Mouse (Mus musculus) liver, postnatal 0 days (tissue): ENCODE data around the gene Tm4sf20. TPM values are rescaled to one million over a fixed set of nuclear protein-coding genes. Genes with fewer than 3 reads are reported as not detected.

Experiments
- ATAC-seq: fragments of 200-750 bp; cut with Nextera tagmentation; 2 replicates; pipeline ENCODE4 v1.8.0; 2017; ENCODE audit warnings: mild to moderate bottlenecking, moderate library complexity
- DNase-seq: peaks from one replicate; pipeline ENCODE4 v3.0.0-alpha.2; 2016
- H3K27ac ChIP-seq: fragments of 300-500 bp; sonication (generic); 2 replicates; pipeline ENCODE4 v1.5.1; 2014; ENCODE audit warnings: antibody characterized with exemption, moderate library complexity, mild to moderate bottlenecking, low read depth
- H3K27me3 ChIP-seq: fragments of 300-500 bp; sonication (generic); 2 replicates; pipeline ENCODE4 v1.6.1; 2014; ENCODE audit warnings: low read length, control low read depth, mixed read lengths; ENCODE audit not compliant: insufficient read depth
- H3K36me3 ChIP-seq: fragments of 300-500 bp; sonication (generic); replicated peaks from 2 replicates; pipeline ENCODE4 v1.6.1; 2014; ENCODE audit warnings: mild to moderate bottlenecking, control low read depth, low read length, moderate library complexity, mixed read lengths; ENCODE audit not compliant: insufficient read depth
- H3K4me1 ChIP-seq: fragments of 300-500 bp; sonication (generic); 2 replicates; pipeline ENCODE4 v1.6.1; 2014; ENCODE audit warnings: antibody characterized with exemption, mild to moderate bottlenecking, control low read depth; ENCODE audit not compliant: insufficient read depth
- H3K4me2 ChIP-seq: fragments of 300-500 bp; sonication (generic); 2 replicates; pipeline ENCODE4 v1.6.1; 2014; ENCODE audit warnings: low read depth, mild to moderate bottlenecking, low read length, moderate library complexity, mixed read lengths
- H3K4me3 ChIP-seq: fragments of 300-500 bp; sonication (generic); 2 replicates; pipeline ENCODE4 v1.5.1; 2014; ENCODE audit warnings: low read depth, low read length
- H3K9ac ChIP-seq: fragments of 300-500 bp; sonication (generic); replicated peaks from 2 replicates; pipeline ENCODE4 v1.6.1; 2014; ENCODE audit warnings: mild to moderate bottlenecking, moderate library complexity
- H3K9me3 ChIP-seq: fragments of 300-500 bp; sonication (generic); 2 replicates; pipeline ENCODE4 v1.6.1; 2016; ENCODE audit warnings: mild to moderate bottlenecking, control low read depth, low read length, mixed read lengths
- CTCF ChIP-seq: sonication (generic); IDR thresholded peaks from 2 replicates; pipeline ENCODE4 v1.5.1; 2016; ENCODE audit warnings: antibody characterized with exemption, low read depth
- EP300 ChIP-seq: IDR thresholded peaks from 2 replicates; pipeline ENCODE4 v1.6.1; 2016; ENCODE audit warnings: antibody characterized with exemption, low read depth, mild to moderate bottlenecking
- WGBS: fragments of 180-500 bp; shearing (Covaris S2); extraction: QIAGEN DNeasy Blood & Tissue Kit; methylation state at CpG from one replicate; pipeline ENCODE4 v1.1.7; 2014; ENCODE audit not compliant: insufficient replicate concordance; 5-methylcytosine and 5-hydroxymethylcytosine counted together
- polyA plus RNA-seq: library from polyadenylated mRNA; unstranded; fragments of >200 nt; fragmentation: Nextera tagmentation; extraction: Ambion mirVana; gene quantifications from 2 replicates; pipeline ENCODE4 v1.2.1, GENCODE M21; 2015

Gene Tm4sf20
- polyA plus RNA-seq, 1 experiment from 2014 or later: not detected

- Histone ChIP-seq H3K9me3 (no peaks in the 10 kb centered on the region), H3K36me3 (no peaks in the 10 kb centered on the region), H3K27ac (no peak overlapping the region), H3K27me3 (no peaks in the 10 kb centered on the region), H3K4me3 (no peak overlapping the region), H3K9ac (no peak overlapping the region), H3K4me2 (no peak overlapping the region), H3K4me1 (no peaks in the 10 kb centered on the region)
- ATAC-seq (no peak), DNase-seq (no peak)
- no peak for TF ChIP-seq EP300
- TF ChIP-seq CTCF: no peak
- 80% methylated on average over 4 of the region's 4 CpGs for WGBS
Measured at GRCm38 (mm10) chr1:82772428-82772827, 4.2 kb upstream of the Tm4sf20 start.

- no peak within 1 kb of the TSS for H3K4me3 ChIP-seq
- H3K27me3 ChIP-seq: no peaks in the 10 kb centered on the region
- H3K27ac ChIP-seq: no peak within 1 kb of the TSS
- H3K4me2 ChIP-seq: no peak within 1 kb of the TSS
- ATAC-seq (no peak; the same call in 1 of the 2 replicates), DNase-seq (no peak)
- no peaks in the 10 kb centered on the region for H3K36me3 ChIP-seq
- no peak within 1 kb of the TSS for H3K9ac ChIP-seq
- no peaks in the 10 kb centered on the region for H3K4me1 ChIP-seq
- 73% methylated on average over 15 of the region's 15 CpGs for WGBS
- no peaks in the 10 kb centered on the region for H3K9me3 ChIP-seq
- TF ChIP-seq EP300 (no peak), CTCF (no peak)
Measured at GRCm38 (mm10) chr1:82771022-82771586, 2.8 kb upstream of the Tm4sf20 start, which contains the start of gene Gm47791. Gene Gm47791 (minus strand): TSS chr1:82771243.

GRCm38 (mm10) chr1:82766641-82767040, 1.6 kb downstream of the Tm4sf20 start:
- H3K27ac ChIP-seq: no peak overlapping the region
- no peak for ATAC-seq
- TF ChIP-seq CTCF (no peak), EP300 (no peak)
- H3K9me3 ChIP-seq: no peaks in the 10 kb centered on the region
- H3K9ac ChIP-seq: no peak overlapping the region
- no peaks in the 10 kb centered on the region for H3K27me3 ChIP-seq
- 75% methylated on average over 4 of the region's 4 CpGs for WGBS
- H3K36me3 ChIP-seq: peaks cover 2% of the 10 kb centered on the region; the same call in 1 of the 2 replicates
- no peaks in the 10 kb centered on the region for H3K4me1 ChIP-seq
- DNase-seq: no peak
- H3K4me3 ChIP-seq: no peak overlapping the region
- H3K4me2 ChIP-seq: no peak overlapping the region

GRCm38 (mm10) chr1:82766227-82766626, 2.0 kb downstream of the Tm4sf20 start:
- no peaks in the 10 kb centered on the region for H3K4me1 ChIP-seq
- peaks cover 3% of the 10 kb centered on the region; the same call in 1 of the 2 replicates for H3K36me3 ChIP-seq
- H3K9ac ChIP-seq: no peak overlapping the region
- H3K4me3 ChIP-seq: no peak overlapping the region
- DNase-seq (no peak), ATAC-seq (no peak)
- WGBS: 74% methylated on average over 1 of the region's 1 CpGs
- H3K4me2 ChIP-seq: no peak overlapping the region
- no peak overlapping the region for H3K27ac ChIP-seq
- H3K9me3 ChIP-seq: no peaks in the 10 kb centered on the region
- H3K27me3 ChIP-seq: no peaks in the 10 kb centered on the region
- TF ChIP-seq EP300 (no peak), CTCF (no peak)

GRCm38 (mm10) chr1:82762274-82762673, 6.0 kb downstream of the Tm4sf20 start:
- no peak for DNase-seq
- WGBS: 77% methylated on average over 1 of the region's 1 CpGs
- no peak for ATAC-seq
- no peaks in the 10 kb centered on the region for H3K9me3 ChIP-seq
- peaks cover 3% of the 10 kb centered on the region; the same call in 1 of the 2 replicates for H3K36me3 ChIP-seq
- no peak overlapping the region for H3K9ac ChIP-seq
- H3K27me3 ChIP-seq: no peaks in the 10 kb centered on the region
- TF ChIP-seq CTCF (peak; percentile 53), EP300 (no peak)
- no peaks in the 10 kb centered on the region for H3K4me1 ChIP-seq
- no peak overlapping the region for H3K4me3 ChIP-seq
- H3K4me2 ChIP-seq: no peak overlapping the region
- H3K27ac ChIP-seq: no peak overlapping the region

GRCm38 (mm10) chr1:82761454-82762169, 6.6 kb downstream of the Tm4sf20 start:
- no peak for TF ChIP-seq EP300
- H3K27me3 ChIP-seq: no peaks in the 10 kb centered on the region
- ATAC-seq: peak; percentile 47; the same call in 1 of the 2 replicates
- H3K9me3 ChIP-seq: no peaks in the 10 kb centered on the region
- H3K36me3 ChIP-seq: peaks cover 3% of the 10 kb centered on the region; the same call in 1 of the 2 replicates
- 0 out of 2 replicates have a peak overlapping the region, but pooled peaks have one; percentile 8 for H3K4me2 ChIP-seq
- peak overlapping the region; percentile 50; the same call in 1 of the 2 replicates for H3K27ac ChIP-seq
- no peak overlapping the region for H3K4me3 ChIP-seq
- 65% methylated on average over 8 of the region's 8 CpGs for WGBS
- DNase-seq: no peak
- no peaks in the 10 kb centered on the region for H3K4me1 ChIP-seq
- no peak overlapping the region for H3K9ac ChIP-seq
